Mouse (Mus musculus): ENCODE measurements around the gene Gckr. TPM values are rescaled to one million over a fixed set of nuclear protein-coding genes. Genes with fewer than 3 reads are reported as not detected.

The Gckr gene
- polyA plus RNA-seq, 1 experiment from 2014 or later: not detected

DNA sequence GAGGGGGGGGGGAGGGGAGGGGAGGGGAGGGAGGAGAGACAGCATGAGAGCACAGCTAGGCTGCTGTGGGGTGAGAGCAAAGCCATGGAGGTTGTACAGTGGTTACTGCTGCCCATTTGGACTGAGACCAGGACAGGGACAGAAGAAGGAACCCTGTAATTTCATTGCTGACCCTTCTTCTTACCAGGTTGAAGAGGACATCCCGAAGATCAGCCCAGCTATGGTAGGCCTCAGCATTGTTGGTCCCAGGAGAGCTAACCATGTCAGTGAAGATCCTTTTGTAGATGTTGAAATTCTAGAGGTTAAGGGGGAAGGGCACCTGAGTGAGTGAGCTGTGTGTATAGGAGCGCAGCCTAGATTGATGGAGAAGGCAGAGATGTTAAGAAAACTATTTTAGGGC lies 41.9 kb upstream of the Gckr start:
- no peak for ATAC-seq
- H3K9me3 ChIP-seq (replicated peaks; ENCODE audit: control insufficient read depth, low read length): no peaks in the 10 kb centered on the region
- peaks cover 6% of the 10 kb centered on the region; the same call in 1 of the 2 replicates for H3K4me1 ChIP-seq (ENCODE audit: control insufficient read depth, insufficient read depth, low read length)
- H3K9ac ChIP-seq (ENCODE audit: low read length): no peak overlapping the region
- H3K36me3 ChIP-seq (ENCODE audit: control insufficient read depth, insufficient read depth, low read length): peaks cover 75% of the 10 kb centered on the region
- H3K27ac ChIP-seq (ENCODE audit: low read depth, low read length): no peak overlapping the region
- no peak overlapping the region for H3K4me3 ChIP-seq (ENCODE audit: low read depth, low read length)
- H3K27me3 ChIP-seq (replicated peaks; ENCODE audit: control insufficient read depth, insufficient read depth, low read length): no peaks in the 10 kb centered on the region
- no peak overlapping the region for H3K4me2 ChIP-seq (ENCODE audit: low read length)
- DNase-seq (ENCODE audit: low spot score): no peak
- 92% methylated on average over 2 of the region's 2 CpGs for WGBS

DNA sequence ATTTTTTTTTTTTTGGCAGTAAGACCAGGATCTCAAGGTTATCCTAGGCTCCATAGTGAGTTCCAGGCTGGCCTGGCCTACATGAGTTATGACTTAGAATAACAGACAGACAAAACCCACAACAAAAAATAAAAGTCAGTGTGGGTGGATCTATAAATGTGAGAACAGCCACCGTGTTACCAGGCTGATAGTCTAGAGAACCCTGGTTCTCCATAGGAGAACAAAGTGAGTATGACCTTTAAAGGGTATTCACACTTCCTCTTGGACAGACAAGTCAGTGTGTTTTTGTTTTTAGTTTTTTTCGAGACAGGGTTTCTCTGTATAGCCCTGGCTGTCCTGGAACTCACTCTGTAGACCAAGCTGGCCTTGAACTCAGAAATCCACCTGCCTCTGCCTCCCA lies 41.3 kb upstream of the Gckr start:
- no peak overlapping the region for H3K4me3 ChIP-seq (ENCODE audit: low read depth, low read length)
- no peak overlapping the region for H3K4me2 ChIP-seq (ENCODE audit: low read length)
- ATAC-seq: no peak
- peaks cover 75% of the 10 kb centered on the region for H3K36me3 ChIP-seq (ENCODE audit: control insufficient read depth, insufficient read depth, low read length)
- no peak overlapping the region for H3K9ac ChIP-seq (ENCODE audit: low read length)
- DNase-seq (ENCODE audit: low spot score): no peak
- H3K9me3 ChIP-seq (replicated peaks; ENCODE audit: control insufficient read depth, low read length): no peaks in the 10 kb centered on the region
- peaks cover 6% of the 10 kb centered on the region; the same call in 1 of the 2 replicates for H3K4me1 ChIP-seq (ENCODE audit: control insufficient read depth, insufficient read depth, low read length)
- WGBS: 91% methylated on average over 2 of the region's 2 CpGs
- no peaks in the 10 kb centered on the region for H3K27me3 ChIP-seq (replicated peaks; ENCODE audit: control insufficient read depth, insufficient read depth, low read length)
- H3K27ac ChIP-seq (ENCODE audit: low read depth, low read length): no peak overlapping the region

DNA sequence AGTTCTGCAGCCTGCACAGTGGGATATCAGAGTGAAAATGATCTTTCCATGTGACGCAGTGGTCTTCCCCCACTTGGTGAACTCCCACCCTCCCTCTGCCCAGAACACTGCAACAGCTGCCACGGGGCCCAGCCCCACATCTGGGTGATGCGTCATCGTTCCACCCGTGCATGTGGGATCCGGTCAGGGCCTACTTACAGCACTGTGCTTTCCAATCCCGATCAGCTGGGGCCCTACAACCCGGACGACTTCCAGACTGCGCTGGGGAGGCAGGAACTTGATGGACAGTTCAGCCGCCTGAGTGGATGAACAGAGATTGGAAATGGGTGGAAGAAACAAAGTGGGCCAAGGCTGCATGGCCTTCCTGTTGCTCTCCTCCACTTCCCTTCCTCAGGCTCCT lies 39.6 kb upstream of the Gckr start:
- no peak for ATAC-seq
- no peak overlapping the region for H3K4me2 ChIP-seq (ENCODE audit: low read length)
- 88% methylated on average over 11 of the region's 11 CpGs for WGBS

DNA sequence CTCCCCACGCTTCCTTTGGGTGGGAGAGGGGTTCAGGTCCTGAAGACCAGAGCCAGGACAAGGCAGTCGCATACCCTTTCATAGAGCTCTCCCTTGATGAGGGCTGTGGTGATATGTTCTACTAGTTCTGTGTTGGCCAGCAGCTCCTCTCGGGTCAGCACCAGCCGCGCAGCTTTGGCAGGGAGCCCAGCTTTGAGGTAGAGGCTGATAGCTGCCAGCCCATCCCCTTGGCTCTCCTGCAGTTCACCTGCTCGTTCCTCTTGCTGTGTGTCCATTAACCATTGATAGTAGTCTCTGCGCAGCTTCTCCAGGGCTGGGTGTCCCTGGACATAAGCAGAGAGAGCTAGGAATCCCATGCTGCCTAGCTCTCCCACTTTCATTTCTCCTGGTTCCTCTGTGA lies 31.1 kb upstream of the Gckr start:
- Histone ChIP-seq H3K4me1 (ENCODE audit: control insufficient read depth, insufficient read depth, low read length) (no peaks in the 10 kb centered on the region), H3K4me2 (ENCODE audit: low read length) (no peak overlapping the region), H3K36me3 (ENCODE audit: control insufficient read depth, insufficient read depth, low read length) (peaks cover 93% of the 10 kb centered on the region), H3K4me3 (ENCODE audit: low read depth, low read length) (no peak overlapping the region), H3K9me3 (replicated peaks; ENCODE audit: control insufficient read depth, low read length) (no peaks in the 10 kb centered on the region), H3K27me3 (replicated peaks; ENCODE audit: control insufficient read depth, insufficient read depth, low read length) (no peaks in the 10 kb centered on the region), H3K27ac (ENCODE audit: low read depth, low read length) (no peak overlapping the region), H3K9ac (ENCODE audit: low read length) (no peak overlapping the region)
- ATAC-seq: no peak
- no peak for DNase-seq (ENCODE audit: low spot score)
- 89% methylated on average over 7 of the region's 7 CpGs for WGBS

More for the DNA sequence above, 39.6 kb upstream of the Gckr start:
- Histone ChIP-seq H3K27me3 (replicated peaks; ENCODE audit: control insufficient read depth, insufficient read depth, low read length) (no peaks in the 10 kb centered on the region), H3K9ac (ENCODE audit: low read length) (no peak overlapping the region), H3K36me3 (ENCODE audit: control insufficient read depth, insufficient read depth, low read length) (peaks cover 79% of the 10 kb centered on the region), H3K9me3 (replicated peaks; ENCODE audit: control insufficient read depth, low read length) (no peaks in the 10 kb centered on the region), H3K27ac (ENCODE audit: low read depth, low read length) (no peak overlapping the region), H3K4me1 (ENCODE audit: control insufficient read depth, insufficient read depth, low read length) (no peaks in the 10 kb centered on the region), H3K4me3 (ENCODE audit: low read depth, low read length) (no peak overlapping the region)
- DNase-seq (ENCODE audit: low spot score): no peak

DNA sequence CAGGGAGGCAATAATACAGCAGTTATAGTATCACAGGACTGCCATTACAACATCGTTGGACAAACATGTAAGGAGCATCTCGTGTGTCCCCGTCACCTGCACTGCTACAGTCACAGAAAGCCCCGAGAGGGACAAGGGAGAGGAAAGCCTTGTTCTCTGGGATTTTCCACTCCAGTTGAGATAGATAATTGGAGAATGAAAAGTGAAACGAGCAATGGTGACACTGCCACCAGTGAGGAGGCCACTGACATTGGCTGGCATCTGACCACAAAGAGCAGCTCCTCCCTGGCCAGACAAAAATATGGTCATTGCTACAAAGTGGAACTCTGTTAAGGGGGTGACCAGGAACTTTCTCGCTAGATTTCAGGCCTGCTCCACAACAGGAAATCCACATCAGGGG lies 29.6 kb upstream of the Gckr start:
- Histone ChIP-seq H3K4me1 (ENCODE audit: control insufficient read depth, insufficient read depth, low read length) (no peaks in the 10 kb centered on the region), H3K27me3 (replicated peaks; ENCODE audit: control insufficient read depth, insufficient read depth, low read length) (no peaks in the 10 kb centered on the region), H3K4me3 (ENCODE audit: low read depth, low read length) (no peak overlapping the region), H3K36me3 (ENCODE audit: control insufficient read depth, insufficient read depth, low read length) (peaks cover 91% of the 10 kb centered on the region), H3K9ac (ENCODE audit: low read length) (no peak overlapping the region), H3K9me3 (replicated peaks; ENCODE audit: control insufficient read depth, low read length) (no peaks in the 10 kb centered on the region), H3K27ac (ENCODE audit: low read depth, low read length) (no peak overlapping the region), H3K4me2 (ENCODE audit: low read length) (no peak overlapping the region)
- DNase-seq (ENCODE audit: low spot score) (no peak), ATAC-seq (no peak)
- WGBS: 43% methylated on average over 6 of the region's 6 CpGs

DNA sequence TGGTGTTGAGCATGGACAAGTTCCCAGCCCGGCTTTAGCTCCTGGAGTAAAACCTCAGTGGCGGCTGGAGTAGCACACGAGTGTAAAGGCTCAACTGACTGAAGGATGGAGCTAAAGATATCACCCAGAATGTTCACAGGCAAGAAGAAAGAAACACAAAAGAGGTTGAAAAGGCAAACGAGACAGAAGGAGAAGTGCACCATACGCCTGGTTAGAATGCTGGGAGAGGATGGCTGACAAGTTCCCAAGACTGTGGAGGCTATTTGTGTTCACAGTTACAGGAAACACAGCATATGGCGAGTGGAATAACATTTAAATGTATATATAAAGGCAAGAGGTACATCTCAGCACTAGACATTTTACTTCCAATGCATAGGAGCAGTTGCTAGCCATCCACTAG lies 24.2 kb upstream of the Gckr start:
- no peak overlapping the region for H3K4me2 ChIP-seq (ENCODE audit: low read length)
- H3K9ac ChIP-seq (ENCODE audit: low read length): no peak overlapping the region
- no peak overlapping the region for H3K27ac ChIP-seq (ENCODE audit: low read depth, low read length)
- no peaks in the 10 kb centered on the region for H3K4me1 ChIP-seq (ENCODE audit: control insufficient read depth, insufficient read depth, low read length)
- peaks cover 80% of the 10 kb centered on the region for H3K36me3 ChIP-seq (ENCODE audit: control insufficient read depth, insufficient read depth, low read length)
- 89% methylated on average over 6 of the region's 6 CpGs for WGBS
- no peak overlapping the region for H3K4me3 ChIP-seq (ENCODE audit: low read depth, low read length)
- DNase-seq (ENCODE audit: low spot score) (no peak), ATAC-seq (no peak)
- H3K9me3 ChIP-seq (replicated peaks; ENCODE audit: control insufficient read depth, low read length): no peaks in the 10 kb centered on the region
- no peaks in the 10 kb centered on the region for H3K27me3 ChIP-seq (replicated peaks; ENCODE audit: control insufficient read depth, insufficient read depth, low read length)

DNA sequence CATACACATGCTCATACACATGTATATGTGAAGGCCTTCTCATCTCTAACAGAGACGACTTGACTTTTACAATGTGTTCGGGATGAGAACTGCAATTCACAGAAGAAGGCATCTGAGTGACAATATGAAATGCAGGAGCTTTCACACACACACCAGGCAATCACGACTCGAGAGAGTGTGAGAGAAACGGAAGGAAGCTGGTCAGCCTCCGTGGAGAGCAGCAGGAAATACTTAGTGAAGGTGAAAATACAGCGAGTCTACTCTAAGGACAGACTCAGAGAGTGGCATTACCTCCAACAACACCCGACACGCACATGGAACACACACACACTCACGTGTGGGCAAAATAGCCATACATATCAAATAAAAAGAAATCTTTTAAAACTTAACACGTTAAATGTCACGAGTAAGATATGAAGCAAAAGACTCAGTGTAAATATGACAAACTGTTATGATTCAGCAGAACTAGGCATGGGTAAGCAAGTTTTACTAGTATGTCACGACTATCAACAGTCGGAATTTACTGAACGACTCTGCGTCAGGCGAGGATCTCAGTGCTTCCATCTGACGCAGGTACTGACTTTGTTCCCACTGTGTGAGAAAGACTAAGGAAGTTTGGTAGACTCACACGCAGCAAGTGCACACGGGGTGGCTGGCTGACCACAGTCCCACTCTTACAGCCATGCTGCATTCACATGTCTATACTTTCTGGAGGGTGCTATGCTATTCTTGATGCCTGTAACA lies 17.8 kb upstream of the Gckr start:
- H3K36me3 ChIP-seq (ENCODE audit: control insufficient read depth, insufficient read depth, low read length): peaks cover 84% of the 10 kb centered on the region
- ATAC-seq: no peak
- H3K27ac ChIP-seq (ENCODE audit: low read depth, low read length): no peak overlapping the region
- H3K27me3 ChIP-seq (replicated peaks; ENCODE audit: control insufficient read depth, insufficient read depth, low read length): no peaks in the 10 kb centered on the region
- H3K9me3 ChIP-seq (replicated peaks; ENCODE audit: control insufficient read depth, low read length): no peaks in the 10 kb centered on the region
- no peak overlapping the region for H3K4me2 ChIP-seq (ENCODE audit: low read length)
- H3K4me3 ChIP-seq (ENCODE audit: low read depth, low read length): no peak overlapping the region
- H3K9ac ChIP-seq (ENCODE audit: low read length): no peak overlapping the region
- WGBS: 88% methylated on average over 20 of the region's 20 CpGs
- H3K4me1 ChIP-seq (ENCODE audit: control insufficient read depth, insufficient read depth, low read length): no peaks in the 10 kb centered on the region
- no peak for DNase-seq (ENCODE audit: low spot score)

DNA sequence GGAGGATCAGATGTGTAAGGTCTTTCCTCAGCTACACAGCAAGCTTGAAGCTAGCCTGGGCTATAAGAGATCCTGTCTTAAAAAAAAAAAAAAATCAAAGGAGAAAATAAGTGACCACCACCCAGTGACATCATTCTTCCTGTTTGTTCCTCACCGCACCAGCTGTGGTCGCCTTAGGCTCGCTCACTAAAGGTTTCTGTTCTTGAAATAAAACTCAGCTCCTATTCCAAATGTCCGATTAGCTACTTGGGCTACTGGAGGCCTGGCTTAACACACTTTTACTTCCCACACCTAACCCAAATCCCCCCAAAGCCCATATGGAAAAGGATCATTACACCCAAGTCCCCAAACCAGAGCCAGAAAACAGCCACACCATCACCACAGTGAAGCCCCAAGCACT lies 9.0 kb upstream of the Gckr start:
- WGBS: 85% methylated on average over 4 of the region's 4 CpGs
- peaks cover 51% of the 10 kb centered on the region for H3K36me3 ChIP-seq (ENCODE audit: control insufficient read depth, insufficient read depth, low read length)
- no peak for ATAC-seq
- no peaks in the 10 kb centered on the region for H3K9me3 ChIP-seq (replicated peaks; ENCODE audit: control insufficient read depth, low read length)
- peaks cover 6% of the 10 kb centered on the region for H3K4me1 ChIP-seq (ENCODE audit: control insufficient read depth, insufficient read depth, low read length)
- no peak overlapping the region for H3K4me3 ChIP-seq (ENCODE audit: low read depth, low read length)
- H3K27ac ChIP-seq (ENCODE audit: low read depth, low read length): no peak overlapping the region
- H3K27me3 ChIP-seq (replicated peaks; ENCODE audit: control insufficient read depth, insufficient read depth, low read length): no peaks in the 10 kb centered on the region
- no peak overlapping the region for H3K9ac ChIP-seq (ENCODE audit: low read length)
- no peak for DNase-seq (ENCODE audit: low spot score)
- H3K4me2 ChIP-seq (ENCODE audit: low read length): no peak overlapping the region

DNA sequence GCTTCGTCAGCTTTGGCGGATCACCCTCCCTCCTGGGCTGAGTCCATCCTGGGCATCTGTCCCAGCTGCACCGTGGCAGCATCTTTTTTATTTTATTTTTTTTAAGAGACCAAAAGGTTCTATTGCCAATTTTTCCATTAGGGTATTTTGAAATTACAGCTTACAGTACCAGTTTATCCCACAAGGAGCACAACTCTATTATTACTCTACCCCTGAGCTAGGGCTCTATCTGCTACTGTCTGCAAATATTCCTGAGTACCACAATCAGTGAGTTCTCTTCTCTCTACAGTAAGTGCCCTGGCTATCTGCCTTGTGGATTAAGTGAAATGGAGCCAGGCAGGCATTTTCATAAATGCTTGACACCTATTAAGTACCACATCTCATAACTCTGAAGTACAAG lies 8.6 kb upstream of the Gckr start:
- Histone ChIP-seq H3K27me3 (replicated peaks; ENCODE audit: control insufficient read depth, insufficient read depth, low read length) (no peaks in the 10 kb centered on the region), H3K27ac (ENCODE audit: low read depth, low read length) (no peak overlapping the region), H3K36me3 (ENCODE audit: control insufficient read depth, insufficient read depth, low read length) (peaks cover 50% of the 10 kb centered on the region), H3K4me2 (ENCODE audit: low read length) (no peak overlapping the region), H3K4me3 (ENCODE audit: low read depth, low read length) (no peak overlapping the region), H3K9ac (ENCODE audit: low read length) (no peak overlapping the region), H3K9me3 (replicated peaks; ENCODE audit: control insufficient read depth, low read length) (no peaks in the 10 kb centered on the region), H3K4me1 (ENCODE audit: control insufficient read depth, insufficient read depth, low read length) (peaks cover 6% of the 10 kb centered on the region)
- WGBS: 78% methylated on average over 3 of the region's 3 CpGs
- ATAC-seq (no peak), DNase-seq (ENCODE audit: low spot score) (no peak)

Measured in forebrain, embryonic 14.5 days (tissue).